In the genomic region with DNA sequence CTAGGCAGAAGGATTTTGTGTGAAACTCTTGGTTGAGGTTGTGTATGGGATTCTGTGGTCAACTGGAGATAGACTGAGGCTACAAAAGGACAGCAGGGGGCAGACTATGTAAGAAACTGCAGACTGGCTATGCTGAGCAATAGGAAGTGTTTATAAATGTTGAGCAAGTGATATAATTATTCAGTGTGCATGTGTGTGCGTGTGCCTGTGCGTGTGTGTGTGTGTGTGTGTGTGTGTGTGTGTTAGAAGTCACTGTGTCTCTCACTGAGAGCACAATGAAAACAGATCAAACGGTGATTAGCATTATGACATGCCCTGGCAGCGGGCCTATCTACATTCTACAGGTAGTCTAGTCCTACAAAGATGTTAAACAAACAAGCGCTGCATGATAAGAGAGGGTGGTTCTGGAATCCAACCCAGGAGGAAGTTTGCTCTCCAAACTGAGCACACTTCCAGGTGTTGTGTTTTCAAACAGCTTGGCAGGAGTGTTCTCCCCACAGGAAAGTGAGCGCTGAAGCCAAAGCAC, we compare ENCODE assay signal across 8 mouse cellular contexts. TPM values are rescaled to one million over a fixed set of nuclear protein-coding genes. Genes with fewer than 3 reads are reported as not detected.
DNase-seq lines count a peak whose midpoint lies in the region; ATAC-seq and TF ChIP-seq lines count a peak whose summit lies in the region.

Gbp5 (plus strand) TSS at position 443 of the 526 bp plus-strand sequence.

- TF ChIP-seq EP300 in liver, embryonic 14.5 days (IDR thresholded peaks at IDR 0.05; ENCODE audit: low read depth), result no peak

- H3K27me3 ChIP-seq in kidney, embryonic 15.5 days, result peaks cover 15% of the 10 kb centered on the region; the same call in 1 of the 2 replicates
- no peaks in the 10 kb centered on the region for H3K27me3 ChIP-seq in intestine, embryonic 16.5 days (replicated peaks; ENCODE audit: control insufficient read depth, insufficient read depth, low read length)
- no peaks in the 10 kb centered on the region; the same call in 1 of the 2 replicates for H3K27me3 ChIP-seq in liver, embryonic 14.5 days (ENCODE audit: control insufficient read depth, insufficient read depth, low read length)
- H3K27me3 ChIP-seq in neural tube, embryonic 15.5 days (replicated peaks), result no peaks in the 10 kb centered on the region

- H3K4me1 ChIP-seq in kidney, embryonic 15.5 days, result no peaks in the 10 kb centered on the region
- peaks cover 3% of the 10 kb centered on the region; the same call in 1 of the 2 replicates for H3K4me1 ChIP-seq in intestine, embryonic 16.5 days (ENCODE audit: control insufficient read depth, insufficient read depth, low read length)
- H3K4me1 ChIP-seq in liver, embryonic 14.5 days (replicated peaks; ENCODE audit: control insufficient read depth in 2 of 2, insufficient read depth in 2 of 2, low read length in 1 of 2), result 0 out of 4 replicates have a peak, but pooled peaks cover 0 to 2% of the 10 kb centered on the region in 2 experiments
- no peaks in the 10 kb centered on the region for H3K4me1 ChIP-seq in neural tube, embryonic 15.5 days

- 71% methylated on average over 6 of the region's 6 CpGs for WGBS in kidney, embryonic 15.5 days
- WGBS in intestine, embryonic 16.5 days, result 33% methylated on average over 6 of the region's 6 CpGs
- 37% methylated on average over 6 of the region's 6 CpGs for WGBS in liver, embryonic 14.5 days (ENCODE audit: insufficient replicate concordance)
- WGBS in neural tube, embryonic 15.5 days, result 87% methylated on average over 6 of the region's 6 CpGs

- H3K9me3 ChIP-seq in kidney, embryonic 15.5 days (replicated peaks), result no peaks in the 10 kb centered on the region
- no peaks in the 10 kb centered on the region for H3K9me3 ChIP-seq in intestine, embryonic 16.5 days (ENCODE audit: control insufficient read depth, low read length)
- no peaks in the 10 kb centered on the region for H3K9me3 ChIP-seq in liver, embryonic 14.5 days (ENCODE audit: control insufficient read depth, low read length)
- no peaks in the 10 kb centered on the region for H3K9me3 ChIP-seq in neural tube, embryonic 15.5 days (replicated peaks)

- peak; percentile 39 for TF ChIP-seq CTCF in liver, embryonic 14.5 days (IDR thresholded peaks at IDR 0.05; ENCODE audit: low read depth)

- H3K4me3 ChIP-seq in kidney, embryonic 15.5 days (replicated peaks), result no peak within 1 kb of the TSS
- H3K4me3 ChIP-seq in intestine, embryonic 16.5 days (ENCODE audit: low read length), result no peak within 1 kb of the TSS
- no peak within 1 kb of the TSS for H3K4me3 ChIP-seq in liver, embryonic 14.5 days (ENCODE audit: insufficient read depth in 1 of 2, low read depth in 2 of 2, low read length in 2 of 2)
- H3K4me3 ChIP-seq in neural tube, embryonic 15.5 days (replicated peaks), result no peak within 1 kb of the TSS

- no peaks in the 10 kb centered on the region for H3K36me3 ChIP-seq in kidney, embryonic 15.5 days
- no peaks in the 10 kb centered on the region for H3K36me3 ChIP-seq in intestine, embryonic 16.5 days (ENCODE audit: control insufficient read depth, insufficient read depth, low read length)
- no peaks in the 10 kb centered on the region for H3K36me3 ChIP-seq in liver, embryonic 14.5 days (replicated peaks; ENCODE audit: control insufficient read depth, insufficient read depth, low read depth)
- no peaks in the 10 kb centered on the region for H3K36me3 ChIP-seq in neural tube, embryonic 15.5 days

- no peak within 1 kb of the TSS for H3K4me2 ChIP-seq in kidney, embryonic 15.5 days
- no peak within 1 kb of the TSS for H3K4me2 ChIP-seq in intestine, embryonic 16.5 days (ENCODE audit: low read depth, low read length)
- no peak within 1 kb of the TSS for H3K4me2 ChIP-seq in liver, embryonic 14.5 days (ENCODE audit: low read depth)
- H3K4me2 ChIP-seq in neural tube, embryonic 15.5 days, result no peak within 1 kb of the TSS

- no peak within 1 kb of the TSS for H3K27ac ChIP-seq in kidney, embryonic 15.5 days
- no peak within 1 kb of the TSS for H3K27ac ChIP-seq in intestine, embryonic 16.5 days (ENCODE audit: low read length)
- H3K27ac ChIP-seq in liver, embryonic 14.5 days, result no peak within 1 kb of the TSS
- no peak within 1 kb of the TSS for H3K27ac ChIP-seq in neural tube, embryonic 15.5 days (replicated peaks)

- ATAC-seq in kidney, embryonic 15.5 days (replicated peaks; ENCODE audit: low FRiP score), result no peak; the same call in 1 of the 2 replicates
- ATAC-seq in intestine, embryonic 16.5 days, result peak; percentile 94
- peak; percentile 31; the same call in 1 of the 2 replicates for ATAC-seq in liver, embryonic 14.5 days (ENCODE audit: insufficient read depth)
- peak; percentile 61; the same call in 1 of the 2 replicates for ATAC-seq in neural tube, embryonic 15.5 days (ENCODE audit: low FRiP score)

- no peak within 1 kb of the TSS for H3K9ac ChIP-seq in kidney, embryonic 15.5 days
- H3K9ac ChIP-seq in intestine, embryonic 16.5 days (ENCODE audit: low read depth, low read length), result no peak within 1 kb of the TSS
- H3K9ac ChIP-seq in liver, embryonic 14.5 days (replicated peaks), result no peak within 1 kb of the TSS
- no peak within 1 kb of the TSS for H3K9ac ChIP-seq in neural tube, embryonic 15.5 days (replicated peaks)

- peak; percentile 81 for DNase-seq in kidney, adult 11 months
- peak; percentile 60 to 86 for DNase-seq in adrenal gland, adult (ENCODE audit: inconsistent age in 2 of 2, low spot score in 1 of 2)
- peak; percentile 70 for DNase-seq in gastrocnemius, postnatal 25 days
- DNase-seq in liver, embryonic 14.5 days (ENCODE audit: low read depth in 3 of 3, low spot score in 3 of 3), result no peak
- DNase-seq in urinary bladder, adult 2 months (ENCODE audit: low spot score), result peak; percentile 61

RNA-seq across cellular contexts. Expression of gene Gbp5, which starts in this region (rescaled TPM):
- polyA plus RNA-seq in kidney, embryonic 15.5 days (2015; fragmentation: Nextera tagmentation; extraction: Ambion mirVana), result 0.06 TPM in 2 replicates
- 1 to 10 TPM; 2.1 to 3.2 TPM for total RNA-seq in gastrocnemius, postnatal 25 days (2021)
- 0.18 and 0.20 TPM in 2 replicates for polyA plus RNA-seq in intestine, embryonic 16.5 days (2015; fragmentation: Nextera tagmentation; extraction: Ambion mirVana)
- polyA plus RNA-seq in liver, embryonic 14.5 days (2012; rRNA removed), result 0.10 and 0.26 TPM in 2 replicates
- 0.04 TPM in 1 of 2 replicates, not detected in the other for polyA plus RNA-seq in liver, embryonic 14.5 days (2014; fragmentation: Nextera tagmentation; extraction: Ambion mirVana)
- polyA plus RNA-seq in neural tube, embryonic 15.5 days (2015; fragmentation: Nextera tagmentation; extraction: Ambion mirVana), result 0.35 and 0.37 TPM in 2 replicates
- 18.0 and 31.9 TPM in 2 replicates for polyA plus RNA-seq in urinary bladder, adult 2 months (2012; rRNA removed)

Comparison
In these comparisons a context has a peak if more than half of its experiments do, and no peak if none do; other contexts are left out.
1. RNA of gene Gbp5 (polyA plus RNA-seq): 18.0 to 31.9 TPM in urinary bladder, adult 2 months; 0.35 to 0.37 TPM in neural tube, embryonic 15.5 days, 0.04 to 0.26 TPM in liver, embryonic 14.5 days, 0.18 to 0.20 TPM in intestine, embryonic 16.5 days and 0.06 TPM in kidney, embryonic 15.5 days; every median in the first group is over 10 times any median in the second.
2. Peak in ATAC-seq in intestine, embryonic 16.5 days; RNA of the gene not detected or under 1 TPM.
3. Peak in ATAC-seq in liver, embryonic 14.5 days; RNA of the gene not detected or under 1 TPM.
4. Peak in ATAC-seq in neural tube, embryonic 15.5 days; RNA of the gene not detected or under 1 TPM.
5. DNase-seq: peak in kidney, adult 11 months (single experiment), adrenal gland, adult (2 of 2), gastrocnemius, postnatal 25 days (single experiment) and urinary bladder, adult 2 months (single experiment); none in liver, embryonic 14.5 days (0 of 3).